Mouse (Mus musculus): Measurements from ENCODE around the gene Itpk1. TPM values are rescaled to one million over a fixed set of nuclear protein-coding genes. Genes with fewer than 3 reads are reported as not detected.

Itpk1 gene
- total RNA-seq (2023), result 49.7 TPM

DNA sequence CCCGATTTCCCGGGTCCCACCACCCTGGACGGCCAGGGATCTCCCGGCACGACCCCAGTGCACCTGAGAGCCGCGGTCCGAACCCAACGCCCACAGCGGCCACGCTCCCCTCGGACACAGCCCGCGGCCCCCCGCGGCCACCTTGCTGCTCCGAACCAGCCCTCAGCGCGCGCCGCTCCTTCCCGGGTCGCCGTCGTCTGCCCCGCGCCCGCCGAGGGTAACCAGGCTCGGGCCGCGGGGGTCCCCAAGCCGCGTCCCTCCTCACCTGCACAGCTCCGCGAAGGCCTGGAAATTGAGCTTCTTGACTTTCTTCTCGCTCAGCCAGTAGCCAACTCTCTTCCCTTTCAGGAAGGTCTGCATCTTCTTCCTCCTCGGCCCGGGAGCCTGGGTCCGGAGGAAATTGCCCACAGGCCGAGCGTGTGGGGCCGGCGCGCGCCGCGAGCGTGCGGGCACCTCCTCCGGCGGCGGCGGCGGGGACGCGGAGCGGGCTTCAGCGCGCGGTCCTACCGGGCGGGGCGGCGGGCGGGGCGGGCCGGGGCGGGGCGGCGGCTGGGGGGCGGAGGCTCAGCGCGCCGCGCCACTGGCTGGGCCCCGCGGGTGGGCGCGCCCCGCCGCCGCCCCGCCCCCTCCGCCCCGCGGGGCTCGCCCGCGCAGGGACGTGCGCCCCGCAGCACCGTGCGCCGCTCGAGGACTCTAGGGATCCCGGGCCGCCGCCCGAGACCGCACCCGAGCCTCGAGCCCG, at the start of gene Itpk1:
Gene Itpk1 (minus strand): TSS at position 474 of the 742 bp plus-strand sequence.

DNA sequence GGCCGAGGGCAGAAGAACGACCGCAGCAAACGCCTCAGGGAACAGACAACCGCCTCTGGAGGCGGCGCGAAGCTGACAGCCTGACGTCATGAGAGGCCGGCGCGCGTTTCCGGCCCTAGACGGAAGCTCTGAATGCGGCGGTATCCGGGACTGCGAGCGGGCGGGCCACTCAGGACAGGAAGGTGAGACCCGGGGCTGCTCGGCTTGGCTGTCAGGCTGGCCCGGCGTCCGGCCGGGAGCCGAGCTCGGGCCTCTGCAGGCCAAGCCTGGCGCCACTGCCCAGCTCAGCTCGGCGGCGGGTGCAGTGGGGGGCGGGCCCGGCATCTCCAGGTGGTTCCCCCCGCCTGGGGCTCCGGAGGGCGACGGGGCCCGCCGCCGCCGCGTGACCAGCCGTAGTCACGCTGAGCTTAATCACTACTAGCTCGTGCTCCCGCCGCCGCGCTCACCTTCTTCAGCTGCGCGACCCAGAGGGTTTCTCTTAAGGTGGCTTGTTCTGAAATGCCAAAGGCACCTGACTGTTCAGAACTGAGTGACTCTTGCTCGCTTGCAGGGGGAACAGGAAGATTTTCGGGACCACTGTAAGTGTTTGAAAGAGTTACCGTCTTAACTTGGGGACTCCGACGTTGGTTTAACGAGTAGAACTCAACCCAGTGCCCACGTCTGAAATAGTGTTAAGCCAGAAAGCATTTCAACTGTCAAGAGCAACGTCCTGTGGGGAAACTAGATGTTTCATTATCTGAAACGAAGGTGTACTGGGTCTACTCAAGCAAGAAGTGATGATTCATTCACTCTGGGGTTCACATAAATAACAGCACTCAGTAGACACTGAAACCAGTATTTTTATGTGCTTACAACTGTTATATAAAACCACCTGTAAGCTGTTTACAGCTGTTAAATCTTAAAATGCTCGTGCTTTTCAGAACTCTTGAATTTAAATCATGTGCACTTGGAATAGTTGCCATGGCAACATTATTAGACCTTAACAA, 39.2 kb upstream of the Itpk1 start, which contains the start of the genes Moap1 and Tmem251:
Gene Moap1 (minus strand): TSS at position 73 of the 986 bp plus-strand sequence.
Gene Tmem251 (plus strand): TSS at position 174 of the 986 bp plus-strand sequence.

DNA sequence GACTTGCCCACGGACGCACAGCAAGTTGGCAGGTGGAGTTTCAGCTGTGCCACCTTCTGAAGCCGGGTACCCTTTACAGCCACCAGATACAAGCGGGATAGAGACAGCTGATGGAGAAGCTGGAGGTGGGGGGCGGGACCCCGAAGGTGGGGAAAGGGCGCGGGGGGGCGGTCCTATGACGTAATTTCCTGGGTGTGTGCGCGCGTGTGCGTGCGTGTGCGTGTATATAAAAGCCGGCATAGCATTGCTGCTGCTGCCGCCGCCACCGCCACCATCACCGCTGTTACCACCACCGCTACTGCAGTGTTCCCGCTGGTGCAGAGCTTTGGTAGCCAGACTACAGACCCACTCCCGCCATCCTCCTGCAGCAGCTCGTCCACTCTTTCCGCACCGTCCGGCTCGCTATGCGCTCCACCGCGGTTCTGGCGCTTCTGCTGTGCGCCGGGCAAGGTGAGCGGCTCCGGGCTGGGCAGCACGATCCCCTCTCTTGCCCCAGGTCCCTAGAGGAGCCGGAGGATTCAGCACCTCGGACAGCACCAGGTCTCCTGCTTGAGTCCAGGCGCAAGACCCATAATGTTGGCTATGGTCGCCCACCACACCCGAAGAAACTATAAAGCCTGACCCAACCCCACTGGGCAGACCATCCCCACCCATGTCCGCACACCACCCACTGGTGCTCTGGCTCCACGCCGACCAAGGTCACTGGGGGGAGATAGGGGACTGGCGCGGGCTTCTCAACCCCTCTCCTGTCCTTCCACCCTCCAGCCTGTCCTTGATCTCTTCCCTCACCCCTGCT, 149.8 kb downstream of the Itpk1 start, which contains the start of gene Chga:
Gene Chga (plus strand): TSS at position 249 of the 796 bp plus-strand sequence.

Other genes starting within 250 kb of the Itpk1 start
- gene Golga5, start 235.8 kb downstream of the Itpk1 start, total RNA-seq (2023), result 45.7 TPM
- gene Chga, start 150.0 kb downstream of the Itpk1 start, total RNA-seq (2023), result not detected
- 11.9 TPM for gene Moap1, start 38.7 kb upstream of the Itpk1 start, total RNA-seq (2023)
- 16.1 TPM for gene Tmem251, start 38.8 kb upstream of the Itpk1 start, total RNA-seq (2023)
- not detected for gene Gm28051, start 52.8 kb upstream of the Itpk1 start, total RNA-seq (2023)
- gene Gon7, start 52.9 kb upstream of the Itpk1 start, total RNA-seq (2023), result 21.9 TPM
- gene Ubr7, start 53.0 kb upstream of the Itpk1 start, total RNA-seq (2023), result 20.4 TPM
- 4.4 TPM for gene Gm20604, start 53.7 kb upstream of the Itpk1 start, total RNA-seq (2023)
- 59.6 TPM for gene Btbd7, start 173.5 kb upstream of the Itpk1 start, total RNA-seq (2023)
- gene Cox8c, start 194.4 kb upstream of the Itpk1 start, total RNA-seq (2023), result not detected
- not detected for gene Unc79, start 243.9 kb upstream of the Itpk1 start, total RNA-seq (2023)